Mouse (Mus musculus) heart, adult 18-20 months (tissue): Measurements from ENCODE around the gene 1700125H20Rik. TPM values are rescaled to one million over a fixed set of nuclear protein-coding genes. Genes with fewer than 3 reads are reported as not detected.
A peak's percentile ranks its signal among the peaks of the same experiment; 100 is the strongest.
"Not testable (repeated sequence)": the region's sequence is repeated elsewhere in the genome, so short reads cannot be mapped to it uniquely, and the experiment has no call there.

Experiments used
- DNase-seq, 2 experiments: peaks; one replicate each; pipeline ENCODE4 v3.0.0; 2021 to 2022; ENCODE audit warnings: mixed read lengths in 1 of 2
- long read RNA-seq, 2 experiments: library from polyadenylated mRNA; stranded (forward); transcript quantifications; one replicate each; pipeline ENCODE4 v2.0.0; 2021
- total RNA-seq, 2 experiments: library from RNA; stranded (reverse); gene quantifications; 2 replicates each; pipeline ENCODE4 v1.2.3; 2021

Gene 1700125H20Rik
- not detected for total RNA-seq
- long read RNA-seq, experiment 1 = 0 reads
- long read RNA-seq, experiment 2 = 0 reads

GRCm38 (mm10) chr11:85170058-85170740, at the start of gene 1700125H20Rik:
TSS of gene 1700125H20Rik (plus strand) at chr11:85170404.
- peak; percentile 88 to 95 for DNase-seq

GRCm38 (mm10) chr11:85122073-85122472, 48.1 kb upstream of the 1700125H20Rik start:
- DNase-seq = no peak

GRCm38 (mm10) chr11:85123267-85123992, 46.8 kb upstream of the 1700125H20Rik start:
- DNase-seq = no peak

- DNase-seq = no peak
Observed at GRCm38 (mm10) chr11:85126257-85127102, 43.7 kb upstream of the 1700125H20Rik start.

GRCm38 (mm10) chr11:85128883-85129282, 41.3 kb upstream of the 1700125H20Rik start:
- DNase-seq = no peak

- DNase-seq = no peak
Observed at GRCm38 (mm10) chr11:85131542-85131941, 38.7 kb upstream of the 1700125H20Rik start.

- peak; percentile 2 to 36 for DNase-seq
Observed at GRCm38 (mm10) chr11:85138776-85139474, 31.3 kb upstream of the 1700125H20Rik start.

- peak; percentile 95 to 98 for DNase-seq
Observed at GRCm38 (mm10) chr11:85139581-85140540, 30.3 kb upstream of the 1700125H20Rik start, which contains the start of gene Usp32. TSS of gene Usp32 (minus strand) at chr11:85140161.

- peak in 1 of 2 experiments; percentile 19 for DNase-seq
Observed at GRCm38 (mm10) chr11:85152256-85152930, 17.8 kb upstream of the 1700125H20Rik start.

- DNase-seq = no peak
Observed at GRCm38 (mm10) chr11:85157301-85157700, 12.9 kb upstream of the 1700125H20Rik start.

- not testable (repeated sequence) for DNase-seq
Observed at GRCm38 (mm10) chr11:85163014-85163413, 7.2 kb upstream of the 1700125H20Rik start.

GRCm38 (mm10) chr11:85164371-85164770, 5.8 kb upstream of the 1700125H20Rik start:
- no peak for DNase-seq

- no peak for DNase-seq
Observed at GRCm38 (mm10) chr11:85167503-85167902, 2.7 kb upstream of the 1700125H20Rik start.

GRCm38 (mm10) chr11:85170833-85171232, 629 bp downstream of the 1700125H20Rik start:
- no peak for DNase-seq

- DNase-seq = no peak
Observed at GRCm38 (mm10) chr11:85175941-85176340, 5.7 kb downstream of the 1700125H20Rik start.

- DNase-seq = no peak
Observed at GRCm38 (mm10) chr11:85177761-85178160, 7.6 kb downstream of the 1700125H20Rik start.

- DNase-seq = no peak
Observed at GRCm38 (mm10) chr11:85178413-85178812, 8.2 kb downstream of the 1700125H20Rik start.

GRCm38 (mm10) chr11:85182617-85183283, 12.5 kb downstream of the 1700125H20Rik start:
- DNase-seq = peak; percentile 51 to 76

- DNase-seq = peak in 1 of 2 experiments; percentile 44
Observed at GRCm38 (mm10) chr11:85183284-85183779, 13.1 kb downstream of the 1700125H20Rik start.
